Mouse (Mus musculus): ENCODE data around the gene Pkn1. TPM values are rescaled to one million over a fixed set of nuclear protein-coding genes. Genes with fewer than 3 reads are reported as not detected.

Pkn1 gene
- polyA plus RNA-seq, 1 experiment from 2014 or later = 35.1 TPM

- no peaks in the 10 kb centered on the region for H3K27me3 ChIP-seq
Measured at GRCm38 (mm10) chr8:83616625-83617024, 82.4 kb downstream of the Pkn1 start.

More at GRCm38 (mm10) chr8:83616625-83617024, 82.4 kb downstream of the Pkn1 start:
- Histone ChIP-seq H3K9ac (no peak overlapping the region), H3K4me3 (no peak overlapping the region), H3K4me1 (no peaks in the 10 kb centered on the region), H3K4me2 (replicated peaks) (no peak overlapping the region), H3K27ac (no peak overlapping the region), H3K36me3 (peaks cover 23% of the 10 kb centered on the region), H3K9me3 (no peaks in the 10 kb centered on the region)
- ATAC-seq (ENCODE audit: insufficient number of reproducible peaks, insufficient read depth, low FRiP score, low TSS enrichment) = no peak

Small RNA genes within 50 kb of the gene (microRNA-seq; reads per million reads assigned to microRNA genes)
- not detected for gene Mir1668

Other genes with a start within 250 kb of the Pkn1 start
- gene Scoc, start 240.8 kb downstream of the Pkn1 start, polyA plus RNA-seq (2016; fragmentation: Nextera tagmentation; extraction: Ambion mirVana) = 120 and 124 TPM in 2 replicates
- gene Olfr370, start 163.4 kb downstream of the Pkn1 start, polyA plus RNA-seq (2016; fragmentation: Nextera tagmentation; extraction: Ambion mirVana) = not detected in 2 replicates
- 312 and 333 TPM in 2 replicates for gene Ndufb7, start 132.5 kb downstream of the Pkn1 start, polyA plus RNA-seq (2016; fragmentation: Nextera tagmentation; extraction: Ambion mirVana)
- gene Tecr, start 91.2 kb downstream of the Pkn1 start, polyA plus RNA-seq (2016; fragmentation: Nextera tagmentation; extraction: Ambion mirVana) = 588 TPM in 2 replicates
- 69.0 and 75.4 TPM in 2 replicates for gene Dnajb1, start 91.0 kb downstream of the Pkn1 start, polyA plus RNA-seq (2016; fragmentation: Nextera tagmentation; extraction: Ambion mirVana)
- gene Gipc1, start 46.5 kb downstream of the Pkn1 start, polyA plus RNA-seq (2016; fragmentation: Nextera tagmentation; extraction: Ambion mirVana) = 207 and 212 TPM in 2 replicates
- gene Ptger1, start 32.5 kb downstream of the Pkn1 start, polyA plus RNA-seq (2016; fragmentation: Nextera tagmentation; extraction: Ambion mirVana) = 0.87 and 1.1 TPM in 2 replicates
- 147 and 152 TPM in 2 replicates for gene Ddx39, start 16.0 kb upstream of the Pkn1 start, polyA plus RNA-seq (2016; fragmentation: Nextera tagmentation; extraction: Ambion mirVana)
- 24.7 and 26.0 TPM in 2 replicates for gene Adgre5, start 42.1 kb upstream of the Pkn1 start, polyA plus RNA-seq (2016; fragmentation: Nextera tagmentation; extraction: Ambion mirVana)
- 36.7 TPM in 2 replicates for gene Adgrl1, start 200.9 kb upstream of the Pkn1 start, polyA plus RNA-seq (2016; fragmentation: Nextera tagmentation; extraction: Ambion mirVana)

Data from embryonic facial prominence, embryonic 12.5 days (tissue).